Mouse (Mus musculus) MEL (cell line): ENCODE results near the gene Sox5. TPM values are rescaled to one million over a fixed set of nuclear protein-coding genes. Genes with fewer than 3 reads are reported as not detected.

Source experiments
- DNase-seq: peaks from one replicate; pipeline ENCODE4 v3.0.0; 2011; ENCODE audit warnings: low read depth, low spot score
- H3K27ac ChIP-seq: 2 replicates; pipeline ENCODE4 v1.5.1; 2012; ENCODE audit warnings: low read depth, mild to moderate bottlenecking, control low read depth, low read length, moderate library complexity; ENCODE audit not compliant: control insufficient read depth
- H3K27me3 ChIP-seq, 2 experiments: fragments of 150-350 bp in 1 of 2; sonication (generic) in 1 of 2; 2 replicates each; pipeline ENCODE4 v1.6.1; 2012; ENCODE audit warnings: low read length in 2 of 2, mild to moderate bottlenecking in 2 of 2, improper control_type of control experiment in 1 of 2, moderate library complexity in 1 of 2; ENCODE audit not compliant: insufficient read depth in 2 of 2, control insufficient read depth in 1 of 2
- H3K36me3 ChIP-seq, 2 experiments: 2 replicates each; pipeline ENCODE4 v1.6.1; 2012 to 2014; ENCODE audit warnings: low read length in 2 of 2, improper control_type of control experiment in 1 of 2, inconsistent platforms in 1 of 2, mild to moderate bottlenecking in 1 of 2; ENCODE audit not compliant: insufficient read depth in 2 of 2, control insufficient read depth in 1 of 2
- H3K4me1 ChIP-seq, 2 experiments: fragments of 150-350 bp in 1 of 2; sonication (generic) in 1 of 2; 2 replicates each; pipeline ENCODE4 v1.6.1; 2012; ENCODE audit warnings: low read length in 2 of 2, improper control_type of control experiment in 1 of 2, mild to moderate bottlenecking in 1 of 2; ENCODE audit not compliant: insufficient read depth in 2 of 2, control insufficient read depth in 1 of 2
- H3K4me3 ChIP-seq, 2 experiments: fragments of 150-350 bp in 1 of 2; sonication (generic) in 1 of 2; 2 replicates each; pipeline ENCODE4 v1.5.1; 2012; ENCODE audit warnings: low read depth in 2 of 2, low read length in 2 of 2, mild to moderate bottlenecking in 2 of 2, moderate library complexity in 2 of 2, control low read depth in 1 of 2, improper control_type of control experiment in 1 of 2; ENCODE audit not compliant: control insufficient read depth in 1 of 2, insufficient read depth in 1 of 2
- H3K79me2 ChIP-seq: 2 replicates; pipeline ENCODE4 v1.6.1; 2012; ENCODE audit warnings: mild to moderate bottlenecking, low read length, moderate library complexity; ENCODE audit not compliant: control insufficient read depth, poor library complexity, insufficient read depth
- H3K9ac ChIP-seq: 2 replicates; pipeline ENCODE4 v1.6.1; 2012; ENCODE audit warnings: low read depth, mild to moderate bottlenecking, control low read depth, low read length, moderate library complexity; ENCODE audit not compliant: control insufficient read depth, poor library complexity, severe bottlenecking
- H3K9me3 ChIP-seq: fragments of 150-350 bp; sonication (generic); replicated peaks from 2 replicates; pipeline ENCODE4 v1.6.1; 2012; ENCODE audit warnings: mild to moderate bottlenecking, low read length, improper control_type of control experiment, moderate library complexity; ENCODE audit not compliant: insufficient read depth
- CTCF ChIP-seq, 3 experiments: IDR thresholded peaks in 2 of 3; conservative IDR thresholded peaks in 1 of 3; 2 replicates each; pipeline ENCODE4 v1.5.1; 2011 to 2012; ENCODE audit warnings: low read length in 3 of 3, low read depth in 2 of 3, mild to moderate bottlenecking in 2 of 3, improper control_type of control experiment in 1 of 3, inconsistent platforms in 1 of 3, mixed read lengths in 1 of 3, moderate library complexity in 1 of 3; ENCODE audit not compliant: control insufficient read depth in 1 of 3, insufficient read depth in 1 of 3, poor library complexity in 1 of 3, severe bottlenecking in 1 of 3
- E2F4 ChIP-seq: IDR thresholded peaks from 2 replicates; pipeline ENCODE4 v1.6.1; 2011; ENCODE audit warnings: low read depth, low read length, improper control_type of control experiment, borderline replicate concordance
- GABPA ChIP-seq: IDR thresholded peaks from 2 replicates; pipeline ENCODE4 v1.6.1; 2012; ENCODE audit warnings: low read depth, mild to moderate bottlenecking, inconsistent platforms, low read length, improper control_type of control experiment, moderate library complexity
- GATA1 ChIP-seq: IDR thresholded peaks from 2 replicates; pipeline ENCODE4 v1.6.1; 2011; ENCODE audit warnings: low read depth, low read length, improper control_type of control experiment
- JUND ChIP-seq: IDR thresholded peaks from 2 replicates; pipeline ENCODE4 v1.6.1; 2011; ENCODE audit warnings: low read depth, mild to moderate bottlenecking, improper control_type of control experiment, low read length
- KAT2A ChIP-seq: conservative IDR thresholded peaks from 2 replicates; pipeline ENCODE4 v1.6.1; 2012; ENCODE audit warnings: low read depth, low read length, improper control_type of control experiment, inconsistent platforms
- MAX ChIP-seq: IDR thresholded peaks from 2 replicates; pipeline ENCODE4 v1.6.1; 2011; ENCODE audit warnings: low read length, improper control_type of control experiment
- MAZ ChIP-seq: IDR thresholded peaks from 2 replicates; pipeline ENCODE4 v1.6.1; 2012; ENCODE audit warnings: low read depth, mild to moderate bottlenecking, inconsistent platforms, low read length, improper control_type of control experiment
- MEF2A ChIP-seq: IDR thresholded peaks from 2 replicates; pipeline ENCODE4 v1.6.1; 2014; ENCODE audit warnings: low read depth, mild to moderate bottlenecking, inconsistent platforms, low read length, improper control_type of control experiment; ENCODE audit not compliant: poor library complexity, insufficient replicate concordance, severe bottlenecking; ENCODE audit errors: extremely low read depth
- MXI1 ChIP-seq: IDR thresholded peaks from 2 replicates; pipeline ENCODE4 v1.6.1; 2011; ENCODE audit warnings: mild to moderate bottlenecking, low read depth, low read length, improper control_type of control experiment
- MYB ChIP-seq: IDR thresholded peaks from 2 replicates; pipeline ENCODE4 v1.6.1; 2011; ENCODE audit warnings: mild to moderate bottlenecking, low read depth, low read length, improper control_type of control experiment
- NELFE ChIP-seq: IDR thresholded peaks from 2 replicates; pipeline ENCODE4 v1.6.1; 2011; ENCODE audit warnings: low read depth, low read length, improper control_type of control experiment
- POLR2A ChIP-seq, 2 experiments: IDR thresholded peaks; 2 replicates each; pipeline ENCODE4 v1.6.1; 2011 to 2012; ENCODE audit warnings: low read length in 2 of 2, mild to moderate bottlenecking in 2 of 2, control low read depth in 1 of 2, improper control_type of control experiment in 1 of 2, low read depth in 1 of 2, moderate library complexity in 1 of 2; ENCODE audit not compliant: control insufficient read depth in 1 of 2, insufficient read depth in 1 of 2, poor library complexity in 1 of 2
- POLR2AphosphoS5 ChIP-seq: IDR thresholded peaks from 2 replicates; pipeline ENCODE4 v1.6.1; 2012; ENCODE audit warnings: low read depth, borderline replicate concordance, mild to moderate bottlenecking, inconsistent platforms, low read length, moderate library complexity, mixed read lengths
- RAD21 ChIP-seq: IDR thresholded peaks from 2 replicates; pipeline ENCODE4 v1.6.1; 2011; ENCODE audit warnings: mild to moderate bottlenecking, low read depth, low read length, improper control_type of control experiment
- SIN3A ChIP-seq: IDR thresholded peaks from 2 replicates; pipeline ENCODE4 v1.6.1; 2012; ENCODE audit warnings: low read length, improper control_type of control experiment, inconsistent platforms
- SMC3 ChIP-seq: IDR thresholded peaks from 2 replicates; pipeline ENCODE4 v1.6.1; 2011; ENCODE audit warnings: low read depth, low read length, improper control_type of control experiment
- TCF12 ChIP-seq: IDR thresholded peaks from 2 replicates; pipeline ENCODE4 v1.6.1; 2014; ENCODE audit warnings: low read depth, mild to moderate bottlenecking, inconsistent platforms, low read length, improper control_type of control experiment, moderate library complexity
- UBTF ChIP-seq: IDR thresholded peaks from 2 replicates; pipeline ENCODE4 v1.6.1; 2012; ENCODE audit warnings: low read depth, mild to moderate bottlenecking, inconsistent platforms, low read length, improper control_type of control experiment, moderate library complexity, borderline replicate concordance; ENCODE audit not compliant: insufficient read depth
- USF2 ChIP-seq, 2 experiments: IDR thresholded peaks; 2 replicates each; pipeline ENCODE4 v1.6.1; 2011 to 2012; ENCODE audit warnings: improper control_type of control experiment in 2 of 2, low read length in 2 of 2, borderline replicate concordance in 1 of 2, inconsistent platforms in 1 of 2, low read depth in 1 of 2, mild to moderate bottlenecking in 1 of 2; ENCODE audit not compliant: insufficient read depth in 1 of 2
- ZC3H11A ChIP-seq: IDR thresholded peaks from 2 replicates; pipeline ENCODE4 v1.6.1; 2012; ENCODE audit warnings: low read depth, mild to moderate bottlenecking, inconsistent platforms, low read length, improper control_type of control experiment
- ZMIZ1 ChIP-seq: IDR thresholded peaks from 2 replicates; pipeline ENCODE4 v1.6.1; 2012; ENCODE audit warnings: low read depth, mild to moderate bottlenecking, inconsistent platforms, low read length, improper control_type of control experiment, moderate library complexity
- polyA plus RNA-seq, 2 experiments: library from polyadenylated mRNA; stranded (reverse) in 1 of 2; unstranded in 1 of 2; fragments of >175 nt in 1 of 2; fragments of >200 nt in 1 of 2; gene quantifications; 2 replicates each; pipeline versions ENCODE4 v1.2.1 to v1.2.4; 2012; ENCODE audit warnings: low replicate concordance in 2 of 2, low read depth in 1 of 2; ENCODE audit not compliant: insufficient read length in 2 of 2, insufficient read depth in 1 of 2, missing spikeins in 1 of 2
- total RNA-seq: library from RNA; depleted of rRNA; stranded (reverse); fragments of 300-350 nt; gene quantifications from 2 replicates; pipeline ENCODE4 v1.2.3, GENCODE M21; 2012

The Sox5 gene
- total and polyA plus RNA-seq, 3 experiments: 0.19 to 3.0 TPM; not detected in 1

DNA sequence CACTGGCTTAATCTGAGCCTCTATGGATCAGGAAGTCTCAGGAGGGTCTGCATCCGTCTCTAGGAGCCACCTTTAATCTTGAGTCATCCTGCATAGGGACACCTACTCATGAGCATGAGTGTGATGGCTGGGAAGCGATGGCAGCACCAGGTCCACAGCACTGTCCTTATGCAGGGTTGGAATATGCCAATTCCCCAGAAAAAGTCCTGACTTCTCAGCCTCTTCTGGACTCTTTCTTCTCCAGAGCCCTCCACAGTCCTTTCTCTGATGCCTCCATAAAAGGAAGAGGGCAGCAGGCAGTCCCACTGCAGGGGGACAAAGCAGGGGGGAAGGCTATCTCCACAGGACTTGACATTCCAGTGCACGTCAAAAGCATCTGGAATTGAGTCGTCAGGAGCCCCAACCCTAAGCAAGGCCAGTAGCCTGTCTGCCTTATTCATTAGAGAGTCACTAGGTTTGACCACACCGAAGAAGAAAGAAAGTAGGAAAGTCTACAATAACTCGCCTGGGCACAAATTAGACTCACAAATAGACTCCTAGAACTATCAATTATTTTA lies 531.1 kb downstream of the Sox5 start:
- Histone ChIP-seq H3K27me3 (no peaks in the 10 kb centered on the region), H3K36me3 (no peaks in the 10 kb centered on the region), H3K9me3 (no peaks in the 10 kb centered on the region), H3K4me1 (no peaks in the 10 kb centered on the region), H3K79me2 (no peaks in the 10 kb centered on the region), H3K27ac (no peak overlapping the region), H3K4me3 (no peak overlapping the region), H3K9ac (no peak overlapping the region)
- TF ChIP-seq ZMIZ1 (no peak), GABPA (no peak)
- no peak for DNase-seq

DNA sequence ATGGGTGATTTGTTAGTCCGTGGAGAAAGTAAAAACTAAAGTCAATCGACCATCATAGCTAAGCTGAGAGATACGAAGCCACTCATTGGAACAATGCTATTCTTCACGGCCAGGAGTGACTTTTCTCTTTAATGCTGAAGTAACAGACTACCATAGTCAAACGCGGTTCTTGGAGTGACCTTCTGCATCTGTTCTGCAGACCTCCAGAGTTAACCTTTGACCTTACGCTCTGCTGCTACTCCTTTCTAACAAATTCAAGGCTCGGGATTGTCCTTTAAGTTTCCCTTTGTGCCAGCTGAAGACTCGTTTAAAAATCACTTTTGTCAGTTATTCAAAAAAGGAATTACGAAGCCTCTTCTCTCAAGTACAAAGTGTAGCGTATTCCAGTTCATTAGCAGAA lies 545.2 kb downstream of the Sox5 start:
- H3K9ac ChIP-seq: no peak overlapping the region
- no peaks in the 10 kb centered on the region for H3K4me1 ChIP-seq
- H3K27ac ChIP-seq: no peak overlapping the region
- no peaks in the 10 kb centered on the region for H3K36me3 ChIP-seq
- no peak for DNase-seq
- TF ChIP-seq MYB (no peak), GATA1 (no peak), UBTF (no peak), SIN3A (no peak), GABPA (no peak), USF2 (IDR thresholded peaks at IDR 0.05; ENCODE audit: borderline replicate concordance in 1 of 2, insufficient read depth in 1 of 2, low read depth in 1 of 2, low read length in 2 of 2) (no peak), JUND (no peak), MAX (no peak)
- no peaks in the 10 kb centered on the region for H3K79me2 ChIP-seq
- no peak overlapping the region for H3K4me3 ChIP-seq
- H3K27me3 ChIP-seq: no peaks in the 10 kb centered on the region
- H3K9me3 ChIP-seq: no peaks in the 10 kb centered on the region

DNA sequence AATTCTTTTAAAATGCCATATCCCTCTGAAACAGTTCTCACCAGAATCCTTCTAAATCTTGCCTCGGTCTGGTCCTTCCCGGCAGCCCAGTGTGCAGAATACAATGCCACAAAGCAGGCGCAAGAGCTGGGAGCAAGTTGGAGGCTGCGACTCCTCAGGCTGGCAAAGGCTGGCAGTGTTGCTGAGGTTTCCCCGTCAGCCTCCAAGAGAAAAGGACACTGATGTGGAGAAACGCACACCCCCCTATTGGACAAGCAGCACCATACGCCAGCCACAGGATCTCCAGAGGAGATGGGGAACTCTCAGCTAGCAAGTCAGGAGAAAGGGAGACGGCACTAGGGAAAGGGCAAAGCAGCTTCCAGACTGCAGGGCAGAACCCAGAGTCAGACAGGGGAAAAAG lies 577.8 kb downstream of the Sox5 start:
- no peaks in the 10 kb centered on the region for H3K4me1 ChIP-seq
- H3K9me3 ChIP-seq: no peaks in the 10 kb centered on the region
- no peak overlapping the region for H3K27ac ChIP-seq
- H3K4me3 ChIP-seq: no peak overlapping the region
- TF ChIP-seq MXI1 (no peak), USF2 (IDR thresholded peaks at IDR 0.05; ENCODE audit: borderline replicate concordance in 1 of 2, insufficient read depth in 1 of 2, low read depth in 1 of 2, low read length in 2 of 2) (no peak), RAD21 (no peak), E2F4 (no peak), SMC3 (no peak), UBTF (no peak), KAT2A (no peak), POLR2AphosphoS5 (no peak), CTCF (IDR thresholded peaks at IDR 0.05 in 2 of 3, conservative IDR thresholded peaks at IDR 0.05 in 1 of 3; ENCODE audit: control insufficient read depth in 1 of 3, insufficient read depth in 1 of 3, low read depth in 2 of 3, low read length in 3 of 3, poor library complexity in 1 of 3, severe bottlenecking in 1 of 3) (no peak), TCF12 (no peak), POLR2A (IDR thresholded peaks at IDR 0.05; ENCODE audit: control insufficient read depth in 1 of 2, insufficient read depth in 1 of 2, low read depth in 1 of 2, low read length in 2 of 2, poor library complexity in 1 of 2) (no peak), MAZ (no peak), MAX (no peak), MEF2A (no peak), GATA1 (no peak), GABPA (no peak), NELFE (no peak), JUND (no peak), ZC3H11A (no peak)
- no peak for DNase-seq
- no peak overlapping the region for H3K9ac ChIP-seq
- no peaks in the 10 kb centered on the region for H3K79me2 ChIP-seq
- no peaks in the 10 kb centered on the region for H3K36me3 ChIP-seq
- no peaks in the 10 kb centered on the region for H3K27me3 ChIP-seq
